Mouse (Mus musculus) olfactory bulb, adult 2 months (tissue): ENCODE results near the gene Gcc1.

ENCODE experiments used
- CTCF ChIP-seq: fragments of 200-500 bp; IDR thresholded peaks from 2 replicates; pipeline ENCODE4 v1.5.1; 2012; ENCODE audit warnings: low read depth, mild to moderate bottlenecking, low read length, moderate library complexity; ENCODE audit not compliant: insufficient read depth
- POLR2A ChIP-seq: fragments of 200-500 bp; IDR thresholded peaks from 2 replicates; pipeline ENCODE4 v1.6.1; 2012; ENCODE audit warnings: mild to moderate bottlenecking, low read depth, low read length, moderate library complexity; ENCODE audit not compliant: insufficient read depth

GRCm38 (mm10) chr6:28420361-28420760, 7.8 kb downstream of the Gcc1 start:
- TF ChIP-seq CTCF = no peak
- no peak for TF ChIP-seq POLR2A
